ENCODE assay signal across 22 mouse cellular contexts in the genomic region with DNA sequence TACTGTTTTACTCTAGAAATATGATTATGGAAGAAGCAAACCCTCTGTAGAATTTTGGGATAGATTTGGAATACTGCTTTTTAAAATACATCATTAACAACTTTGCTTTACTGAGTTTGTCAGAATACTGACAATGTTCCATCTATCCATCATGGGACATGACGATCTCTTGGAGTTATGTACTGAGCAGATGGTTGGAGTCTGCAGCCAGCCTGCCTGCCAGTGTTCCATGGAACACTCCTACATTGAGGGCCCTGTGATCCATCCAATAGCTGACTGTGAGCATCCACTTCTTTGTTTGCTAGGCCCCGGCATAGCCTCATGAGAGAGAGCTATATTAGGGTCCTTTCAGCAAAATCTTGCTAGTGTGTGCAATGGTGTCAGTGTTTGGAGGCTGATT.
A peak's percentile ranks its signal among the peaks of the same experiment; 100 is the strongest.
DNase-seq lines count a peak whose midpoint lies in the region; ATAC-seq and TF ChIP-seq lines count a peak whose summit lies in the region.
"Had no signal": no experiment of that assay in that cellular context is flagged by ENCODE, and none has a peak within 500 bp of the region (broad histone marks: within the 10 kb centered on the region; RNA-seq: fewer than 3 reads in every experiment).

No protein-coding gene starts in this region.

- no peaks in the 10 kb centered on the region for H3K27me3 ChIP-seq in liver, embryonic 11.5 days (replicated peaks; ENCODE audit: control insufficient read depth, insufficient read depth, low read length)
- H3K27me3 ChIP-seq: embryonic facial prominence, embryonic 13.5 days; liver, embryonic 12.5 days; megakaryocyte, embryonic 14.5 days; stomach, embryonic 15.5 days had no signal

- H3K4me3 ChIP-seq in layer of hippocampus, adult 2 months = no peak overlapping the region
- no peak overlapping the region for H3K4me3 ChIP-seq in liver, embryonic 11.5 days (ENCODE audit: low read depth, low read length)
- H3K4me3 ChIP-seq: embryonic facial prominence, embryonic 13.5 days; liver, embryonic 12.5 days; megakaryocyte, embryonic 14.5 days; myocyte; stomach, embryonic 15.5 days had no signal

- H3K4me2 ChIP-seq in liver, embryonic 11.5 days = no peak overlapping the region
- H3K4me2 ChIP-seq: embryonic facial prominence, embryonic 13.5 days; liver, embryonic 12.5 days; stomach, embryonic 15.5 days had no signal

- DNase-seq in brain, adult 2 months (ENCODE audit: low read depth, low spot score) = peak; percentile 79
- DNase-seq in brain, embryonic 14.5 days (ENCODE audit: low read depth) = peak; percentile 56
- DNase-seq in cerebellum, postnatal 10 days = peak; percentile 60 to 67
- DNase-seq in layer of hippocampus, adult 2 months (ENCODE audit: low spot score in 2 of 2) = peak; percentile 69 to 77
- DNase-seq in right cerebral cortex, adult 2 months (ENCODE audit: low spot score in 2 of 2) = no peak
- no peak for DNase-seq in kidney, postnatal 25 days
- no peak for DNase-seq in liver, embryonic 11.5 days (ENCODE audit: low spot score)
- no peak for DNase-seq in kidney, adult 11 months
- DNase-seq: adrenal gland, adult 8-10 months; gastrocnemius, postnatal 25 days; lung, adult 2 months; midbrain, embryonic 14.5 days; right cerebral cortex, postnatal 25 days; thymus, adult 18-20 months had no signal

- no peaks in the 10 kb centered on the region for H3K9me3 ChIP-seq in liver, embryonic 11.5 days (ENCODE audit: control insufficient read depth, low read length)
- H3K9me3 ChIP-seq: embryonic facial prominence, embryonic 13.5 days; liver, embryonic 12.5 days; megakaryocyte, embryonic 14.5 days; stomach, embryonic 15.5 days had no signal

- WGBS in liver, embryonic 11.5 days = 86% methylated on average over 2 of the region's 2 CpGs

- TF ChIP-seq POLR2A in brain, embryonic 14.5 days (IDR thresholded peaks at IDR 0.05; ENCODE audit: borderline replicate concordance, extremely low read depth, insufficient read depth, insufficient read length, poor library complexity, severe bottlenecking) = no peak

- no peak overlapping the region for H3K9ac ChIP-seq in liver, embryonic 11.5 days (ENCODE audit: low read depth, low read length)
- H3K9ac ChIP-seq: embryonic facial prominence, embryonic 13.5 days; liver, embryonic 12.5 days; stomach, embryonic 15.5 days had no signal

- ATAC-seq in liver, embryonic 11.5 days (replicated peaks; ENCODE audit: low FRiP score) = no peak
- ATAC-seq: hindbrain, embryonic 16.5 days; intestine, embryonic 16.5 days; liver, embryonic 12.5 days had no signal

- peak overlapping the region; percentile 80 for H3K27ac ChIP-seq in layer of hippocampus, adult 2 months
- H3K27ac ChIP-seq in liver, embryonic 11.5 days (ENCODE audit: low read depth, low read length) = no peak overlapping the region
- H3K27ac ChIP-seq: embryonic facial prominence, embryonic 13.5 days; kidney, postnatal 0 days; liver, embryonic 12.5 days; stomach, embryonic 15.5 days had no signal

- TF ChIP-seq CTCF in brain, embryonic 14.5 days (IDR thresholded peaks at IDR 0.05; ENCODE audit: borderline replicate concordance, extremely low read depth, insufficient read depth, insufficient read length) = no peak
- TF ChIP-seq CTCF in layer of hippocampus, adult 2 months (conservative IDR thresholded peaks at IDR 0.05) = no peak

- H3K36me3 ChIP-seq in liver, embryonic 11.5 days (ENCODE audit: control insufficient read depth, insufficient read depth, low read length) = no peaks in the 10 kb centered on the region
- H3K36me3 ChIP-seq: embryonic facial prominence, embryonic 13.5 days; liver, embryonic 12.5 days; stomach, embryonic 15.5 days had no signal

- no peaks in the 10 kb centered on the region for H3K4me1 ChIP-seq in liver, embryonic 11.5 days (replicated peaks; ENCODE audit: control insufficient read depth, insufficient read depth, low read length)
- H3K4me1 ChIP-seq: embryonic facial prominence, embryonic 13.5 days; liver, embryonic 12.5 days; megakaryocyte, embryonic 14.5 days; stomach, embryonic 15.5 days had no signal

Comparison
In these comparisons a context has a peak if more than half of its experiments do, and no peak if none do; other contexts are left out.
1. DNase-seq: peak in brain, adult 2 months (single experiment), brain, embryonic 14.5 days (single experiment), cerebellum, postnatal 10 days (2 of 2) and layer of hippocampus, adult 2 months (2 of 2); none in right cerebral cortex, adult 2 months (0 of 2), kidney, postnatal 25 days (0 of 2), liver, embryonic 11.5 days (single experiment) and kidney, adult 11 months (single experiment).